Mouse (Mus musculus) CH12.LX (cell line): ENCODE measurements around the gene Mief2. TPM values are rescaled to one million over a fixed set of nuclear protein-coding genes. Genes with fewer than 3 reads are reported as not detected.

Experiments used
- DNase-seq: peaks from one replicate; pipeline ENCODE4 v3.0.0-alpha.2; 2013; ENCODE audit errors: extremely low read depth
- H3K27ac ChIP-seq: 2 replicates; pipeline ENCODE4 v1.5.1; 2012; ENCODE audit warnings: low read depth, mild to moderate bottlenecking, control low read depth, moderate library complexity; ENCODE audit not compliant: insufficient read depth
- H3K27me3 ChIP-seq: replicated peaks from 2 replicates; pipeline ENCODE3; 2012; ENCODE audit warnings: inconsistent platforms
- H3K36me3 ChIP-seq, 2 experiments: replicated peaks in 1 of 2; 2 replicates each; pipeline versions ENCODE3 to v1.6.1; 2012; ENCODE audit warnings: inconsistent platforms in 1 of 2, low read length in 1 of 2, mild to moderate bottlenecking in 1 of 2, mixed read lengths in 1 of 2, moderate library complexity in 1 of 2; ENCODE audit not compliant: control insufficient read depth in 1 of 2, insufficient read depth in 1 of 2
- H3K4me1 ChIP-seq, 2 experiments: 2 replicates each; pipeline ENCODE4 v1.6.1; 2012; ENCODE audit warnings: inconsistent platforms in 1 of 2, moderate library complexity in 1 of 2; ENCODE audit not compliant: insufficient read depth in 2 of 2, control insufficient read depth in 1 of 2
- H3K4me2 ChIP-seq: 2 replicates; pipeline ENCODE4 v1.6.1; 2012; ENCODE audit warnings: low read depth, mild to moderate bottlenecking, control low read depth; ENCODE audit not compliant: poor library complexity, insufficient read depth, severe bottlenecking
- H3K4me3 ChIP-seq, 3 experiments: fragments of 150-350 bp in 1 of 3; sonication (generic) in 1 of 3; replicated peaks in 1 of 3; 2 replicates each; pipeline versions ENCODE3 to v1.5.1; 2011 to 2012; ENCODE audit warnings: low read depth in 2 of 3, low read length in 2 of 3, mild to moderate bottlenecking in 2 of 3, moderate library complexity in 2 of 3, control low read depth in 1 of 3, improper control_type of control experiment in 1 of 3, inconsistent platforms in 1 of 3, mixed read lengths in 1 of 3; ENCODE audit not compliant: poor library complexity in 1 of 3
- H3K79me2 ChIP-seq: replicated peaks from 2 replicates; pipeline ENCODE4 v1.6.1; 2012; ENCODE audit warnings: mild to moderate bottlenecking, moderate library complexity; ENCODE audit not compliant: control insufficient read depth, poor library complexity, insufficient read depth, severe bottlenecking; ENCODE audit errors: extremely low read depth
- H3K9ac ChIP-seq: 2 replicates; pipeline ENCODE4 v1.6.1; 2012; ENCODE audit warnings: low read depth, mild to moderate bottlenecking, control low read depth, moderate library complexity; ENCODE audit not compliant: insufficient read depth
- H3K9me3 ChIP-seq: replicated peaks from 2 replicates; pipeline ENCODE3; 2012; ENCODE audit warnings: low read length, inconsistent platforms, mixed read lengths
- CHD1 ChIP-seq: IDR thresholded peaks from 2 replicates; pipeline ENCODE4 v1.6.1; 2012; ENCODE audit warnings: low read depth, low read length, improper control_type of control experiment, inconsistent platforms
- CHD2 ChIP-seq: IDR thresholded peaks from 2 replicates; pipeline ENCODE4 v1.6.1; 2011; ENCODE audit warnings: low read length, improper control_type of control experiment
- CTCF ChIP-seq, 2 experiments: IDR thresholded peaks in 1 of 2; conservative IDR thresholded peaks in 1 of 2; 2 replicates each; pipeline ENCODE4 v1.5.1; 2011 to 2012; ENCODE audit warnings: low read depth in 2 of 2, low read length in 2 of 2, improper control_type of control experiment in 1 of 2, inconsistent platforms in 1 of 2, mild to moderate bottlenecking in 1 of 2, moderate library complexity in 1 of 2
- ELF1 ChIP-seq: IDR thresholded peaks from 2 replicates; pipeline ENCODE4 v1.6.1; 2014; ENCODE audit warnings: low read depth, mild to moderate bottlenecking, inconsistent platforms, low read length, improper control_type of control experiment
- EP300 ChIP-seq: IDR thresholded peaks from 2 replicates; pipeline ENCODE4 v1.6.1; 2011; ENCODE audit warnings: low read length, improper control_type of control experiment
- ETS1 ChIP-seq: conservative IDR thresholded peaks from 2 replicates; pipeline ENCODE4 v1.6.1; 2012; ENCODE audit warnings: low read depth, mild to moderate bottlenecking, inconsistent platforms, low read length, improper control_type of control experiment, moderate library complexity
- GABPA ChIP-seq: IDR thresholded peaks from 2 replicates; pipeline ENCODE4 v1.6.1; 2012; ENCODE audit warnings: low read depth, low read length, improper control_type of control experiment, inconsistent platforms; ENCODE audit not compliant: insufficient replicate concordance
- HCFC1 ChIP-seq: IDR thresholded peaks from 2 replicates; pipeline ENCODE4 v1.6.1; 2012; ENCODE audit warnings: low read depth, mild to moderate bottlenecking, inconsistent platforms, low read length, improper control_type of control experiment
- JUN ChIP-seq: IDR thresholded peaks from 2 replicates; pipeline ENCODE4 v1.6.1; 2011; ENCODE audit warnings: low read depth, mild to moderate bottlenecking, low read length, improper control_type of control experiment, moderate library complexity; ENCODE audit not compliant: insufficient read depth
- JUND ChIP-seq: conservative IDR thresholded peaks from 2 replicates; pipeline ENCODE4 v1.6.1; 2011; ENCODE audit warnings: low read depth, low read length, improper control_type of control experiment
- MAX ChIP-seq: IDR thresholded peaks from 2 replicates; pipeline ENCODE4 v1.6.1; 2011; ENCODE audit warnings: low read length, improper control_type of control experiment
- MAZ ChIP-seq: IDR thresholded peaks from 2 replicates; pipeline ENCODE4 v1.6.1; 2012; ENCODE audit warnings: low read depth, mild to moderate bottlenecking, inconsistent platforms, low read length, improper control_type of control experiment, moderate library complexity
- MEF2A ChIP-seq: IDR thresholded peaks from 2 replicates; pipeline ENCODE4 v1.6.1; 2014; ENCODE audit warnings: low read depth, mild to moderate bottlenecking, inconsistent platforms, low read length, improper control_type of control experiment, borderline replicate concordance
- MXI1 ChIP-seq: IDR thresholded peaks from 2 replicates; pipeline ENCODE4 v1.6.1; 2011; ENCODE audit warnings: mild to moderate bottlenecking, low read depth, low read length, improper control_type of control experiment
- NELFE ChIP-seq: IDR thresholded peaks from 2 replicates; pipeline ENCODE4 v1.6.1; 2011; ENCODE audit warnings: low read depth, low read length, improper control_type of control experiment
- NRF1 ChIP-seq: IDR thresholded peaks from 2 replicates; pipeline ENCODE4 v1.6.1; 2014; ENCODE audit warnings: low read depth, mild to moderate bottlenecking, inconsistent platforms, low read length, improper control_type of control experiment, moderate library complexity
- RAD21 ChIP-seq: IDR thresholded peaks from 2 replicates; pipeline ENCODE4 v1.6.1; 2011; ENCODE audit warnings: low read depth, mild to moderate bottlenecking, low read length, improper control_type of control experiment, moderate library complexity
- SIN3A ChIP-seq: IDR thresholded peaks from 2 replicates; pipeline ENCODE4 v1.6.1; 2012; ENCODE audit warnings: low read length, improper control_type of control experiment, inconsistent platforms
- SMC3 ChIP-seq: IDR thresholded peaks from 2 replicates; pipeline ENCODE4 v1.6.1; 2011; ENCODE audit warnings: low read depth, low read length, improper control_type of control experiment
- TCF12 ChIP-seq: IDR thresholded peaks from 2 replicates; pipeline ENCODE4 v1.6.1; 2014; ENCODE audit warnings: low read depth, mild to moderate bottlenecking, inconsistent platforms, low read length, improper control_type of control experiment
- UBTF ChIP-seq: IDR thresholded peaks from 2 replicates; pipeline ENCODE4 v1.6.1; 2012; ENCODE audit warnings: low read depth, mild to moderate bottlenecking, inconsistent platforms, low read length, improper control_type of control experiment, moderate library complexity
- ZC3H11A ChIP-seq: IDR thresholded peaks from 2 replicates; pipeline ENCODE4 v1.6.1; 2012; ENCODE audit warnings: low read depth, mild to moderate bottlenecking, inconsistent platforms, low read length, improper control_type of control experiment
- ZKSCAN1 ChIP-seq: IDR thresholded peaks from 2 replicates; pipeline ENCODE4 v1.6.1; 2012; ENCODE audit warnings: low read depth, inconsistent platforms, low read length, improper control_type of control experiment, borderline replicate concordance
- ZMIZ1 ChIP-seq: IDR thresholded peaks from 2 replicates; pipeline ENCODE4 v1.6.1; 2012; ENCODE audit warnings: low read depth, mild to moderate bottlenecking, inconsistent platforms, low read length, improper control_type of control experiment
- ZNF384 ChIP-seq: IDR thresholded peaks from 2 replicates; pipeline ENCODE4 v1.6.1; 2012; ENCODE audit warnings: low read depth, low read length, improper control_type of control experiment, inconsistent platforms
- dilution Hi-C: fragments of 300-500 bp; cut with MboI; formaldehyde crosslinking; loops from 2 replicates; pipeline ENCODE4 v1.14.3; 2020; ENCODE audit warnings: low sequenced_read_pairs; ENCODE audit not compliant: extremely low pct_unique_long_range_greater_than_20kb, extremely low pct_ligation_motif_present
- in situ Hi-C: fragments of 300-500 bp; cut with MboI; formaldehyde crosslinking; loops from 3 replicates; pipeline ENCODE4 v1.14.3; 2019; ENCODE audit warnings: low sequenced_read_pairs, low pct_ligation_motif_present, low pct_unique_long_range_greater_than_20kb, mixed read lengths
- polyA plus RNA-seq: library from polyadenylated mRNA; unstranded; fragments of >175 nt; gene quantifications from 2 replicates; pipeline ENCODE4 v1.2.1, GENCODE M21; 2012; ENCODE audit warnings: low read depth; ENCODE audit not compliant: insufficient read length
- total RNA-seq, 2 experiments: library from RNA; depleted of rRNA; stranded (reverse); fragments of 300-350 nt in 1 of 2; fragments of >200 nt in 1 of 2; gene quantifications; 2 replicates each; pipeline ENCODE4 v1.2.3; 2012 to 2014

The Mief2 gene
- total and polyA plus RNA-seq, 3 experiments, result 6.8 to 12.7 (median 10.9) TPM

DNA sequence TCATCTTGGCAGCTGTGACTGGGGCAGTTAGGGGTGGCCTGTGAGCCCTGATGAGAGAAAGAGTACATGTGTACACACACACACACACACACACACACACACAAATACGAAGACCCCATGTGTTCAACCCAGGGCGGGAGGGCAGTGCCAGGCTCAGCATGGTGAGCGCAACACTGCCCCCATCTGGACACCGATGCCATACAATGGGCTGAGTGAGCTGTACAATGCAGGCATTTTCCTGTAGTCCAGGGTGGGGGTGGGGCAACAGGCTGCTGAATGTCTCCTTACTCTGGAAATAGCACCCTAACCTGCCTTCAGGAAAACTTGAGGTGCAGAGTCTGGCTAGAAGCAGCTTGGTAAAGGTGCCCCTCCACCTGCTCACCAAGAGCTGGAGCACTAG, 25.1 kb upstream of the Mief2 start:
- no peak overlapping the region for H3K9ac ChIP-seq
- peaks cover 20 to 46% of the 10 kb centered on the region in 2 experiments for H3K36me3 ChIP-seq
- H3K27ac ChIP-seq, result no peak overlapping the region
- in situ Hi-C loops, result no loop called here
- H3K27me3 ChIP-seq, result peaks cover 7% of the 10 kb centered on the region
- peak overlapping the region in 1 of 3 experiments; percentile 12 for H3K4me3 ChIP-seq
- dilution Hi-C loops, result no loop called here
- H3K79me2 ChIP-seq, result no peaks in the 10 kb centered on the region
- DNase-seq, result peak; percentile 73
- H3K4me2 ChIP-seq, result no peak overlapping the region
- no peaks in the 10 kb centered on the region for H3K9me3 ChIP-seq
- H3K4me1 ChIP-seq, result peaks cover 20 to 56% of the 10 kb centered on the region in 2 experiments
- no peak for TF ChIP-seq JUN
- TF ChIP-seq CHD2, result peak; percentile 91
- TF ChIP-seq CHD1, result no peak
- no peak for TF ChIP-seq ZC3H11A
- TF ChIP-seq MXI1, result no peak
- no peak for TF ChIP-seq NELFE
- TF ChIP-seq SIN3A, result no peak
- no peak for TF ChIP-seq UBTF
- TF ChIP-seq MAX, result peak; percentile 56; the same call in 1 of the 2 replicates
- peak; percentile 25; the same call in 1 of the 2 replicates for TF ChIP-seq NRF1
- no peak for TF ChIP-seq ZNF384
- TF ChIP-seq MAZ, result no peak
- peak; percentile 34 for TF ChIP-seq RAD21
- TF ChIP-seq SMC3, result peak; percentile 56
- 0 out of 2 replicates have a peak, but pooled peaks have one; percentile 34 for TF ChIP-seq EP300
- TF ChIP-seq CTCF (conservative IDR thresholded peaks at IDR 0.05 in 1 of 2, IDR thresholded peaks at IDR 0.05 in 1 of 2; ENCODE audit: low read depth in 2 of 2, low read length in 2 of 2), result peak; percentile 32 to 84; a peak in 3 of 4 replicates
- TF ChIP-seq ZKSCAN1, result no peak
- TF ChIP-seq MEF2A, result peak; percentile 44
- TF ChIP-seq ELF1, result peak; percentile 43
- TF ChIP-seq TCF12, result no peak

DNA sequence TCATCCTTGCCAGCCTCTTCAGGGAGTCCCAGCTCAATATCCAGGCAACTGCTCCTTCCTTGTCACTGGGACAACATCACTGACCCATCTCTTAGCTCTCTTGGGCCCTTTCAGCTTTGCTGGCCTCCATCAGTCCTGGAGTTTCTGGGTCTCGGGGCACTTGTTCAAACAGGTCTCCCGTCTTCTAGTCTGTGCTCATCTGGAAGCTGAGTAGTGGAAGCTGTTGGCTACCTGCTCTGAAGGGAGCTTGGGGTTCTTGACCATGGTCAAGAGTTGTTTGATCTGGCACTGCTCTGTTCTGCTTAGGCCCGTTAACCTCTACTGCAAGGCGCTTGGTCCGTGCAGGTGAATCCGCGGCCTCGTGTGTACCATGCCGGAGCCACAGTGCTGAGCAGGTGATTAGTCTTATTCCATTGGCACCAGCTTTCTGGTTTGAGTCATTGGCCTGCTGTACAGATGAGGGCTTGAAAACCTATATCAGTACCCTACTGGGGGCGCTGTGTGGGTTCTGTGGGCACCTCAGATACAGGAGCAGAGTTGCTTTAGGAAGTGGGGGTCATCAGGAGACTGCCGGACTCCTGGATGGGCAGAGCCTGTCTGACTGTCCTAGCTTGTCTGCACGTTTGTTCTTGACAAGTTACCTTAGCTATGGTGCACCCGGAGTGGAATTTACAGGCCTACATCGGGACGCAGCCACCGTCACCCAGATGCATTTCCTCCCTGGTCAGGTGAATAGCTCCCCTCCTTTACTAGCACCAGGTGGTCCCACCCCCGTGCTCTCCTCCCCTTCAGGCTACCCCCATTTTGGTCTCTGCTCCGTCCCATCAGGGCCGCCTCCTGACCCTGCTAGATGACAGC, 23.9 kb upstream of the Mief2 start:
- in situ Hi-C loops, result no loop called here
- TF ChIP-seq JUND (no peak), HCFC1 (no peak), UBTF (no peak), GABPA (no peak), ETS1 (no peak), ZMIZ1 (no peak), NRF1 (no peak), JUN (no peak)
- H3K9me3 ChIP-seq, result no peaks in the 10 kb centered on the region
- H3K4me3 ChIP-seq, result no peak overlapping the region
- DNase-seq, result no peak
- peaks cover 3% of the 10 kb centered on the region for H3K27me3 ChIP-seq
- peaks cover 16 to 48% of the 10 kb centered on the region in 2 experiments for H3K4me1 ChIP-seq
- peaks cover 31 to 57% of the 10 kb centered on the region in 2 experiments for H3K36me3 ChIP-seq
- H3K27ac ChIP-seq, result no peak overlapping the region
- dilution Hi-C loops, result no loop called here
- no peaks in the 10 kb centered on the region for H3K79me2 ChIP-seq
- H3K9ac ChIP-seq, result no peak overlapping the region
- H3K4me2 ChIP-seq, result no peak overlapping the region
